In the genomic region with DNA sequence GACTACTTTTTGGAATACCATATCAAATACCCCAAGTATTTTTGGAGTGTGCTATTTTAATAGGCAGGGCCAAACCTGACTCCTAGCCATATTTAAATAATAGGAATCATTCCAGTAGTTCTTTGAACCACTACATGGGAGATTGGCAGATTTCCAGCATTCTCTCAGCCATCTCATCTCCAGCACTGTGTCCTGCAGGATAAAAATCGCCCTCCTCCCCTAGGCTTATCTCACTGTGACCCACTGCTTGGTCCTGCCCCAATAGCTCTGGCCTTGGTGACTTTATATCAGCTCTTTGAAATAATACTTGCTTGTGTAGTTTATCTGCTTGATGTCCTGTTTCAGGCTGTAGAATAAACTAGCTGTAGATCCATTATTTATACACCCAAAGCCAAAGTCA, we compare ENCODE assay signal across 21 mouse cellular contexts.
DNase-seq lines count a peak whose midpoint lies in the region; ATAC-seq and TF ChIP-seq lines count a peak whose summit lies in the region.
"Had no signal": no experiment of that assay in that cellular context is flagged by ENCODE, and none has a peak within 500 bp of the region (broad histone marks: within the 10 kb centered on the region; RNA-seq: fewer than 3 reads in every experiment).

No protein-coding gene starts in this region.

- H3K4me1 ChIP-seq in heart, embryonic 15.5 days (replicated peaks) = peaks cover 26% of the 10 kb centered on the region
- H3K4me1 ChIP-seq in liver, embryonic 14.5 days (replicated peaks; ENCODE audit: control insufficient read depth in 2 of 2, insufficient read depth in 2 of 2, low read length in 1 of 2) = no peaks in the 10 kb centered on the region
- no peaks in the 10 kb centered on the region for H3K4me1 ChIP-seq in liver, embryonic 11.5 days (replicated peaks; ENCODE audit: control insufficient read depth, insufficient read depth, low read length)
- H3K4me1 ChIP-seq in intestine, postnatal 0 days (replicated peaks; ENCODE audit: control insufficient read depth, insufficient read depth, low read length) = no peaks in the 10 kb centered on the region

- no peak overlapping the region for H3K9ac ChIP-seq in heart, embryonic 15.5 days
- no peak overlapping the region for H3K9ac ChIP-seq in liver, embryonic 14.5 days (replicated peaks)
- no peak overlapping the region for H3K9ac ChIP-seq in liver, embryonic 11.5 days (ENCODE audit: low read depth, low read length)
- H3K9ac ChIP-seq in intestine, postnatal 0 days (ENCODE audit: low read depth, low read length) = no peak overlapping the region
- H3K9ac ChIP-seq: hindbrain, embryonic 13.5 days; limb, embryonic 12.5 days had no signal

- no peaks in the 10 kb centered on the region for H3K36me3 ChIP-seq in heart, embryonic 15.5 days
- H3K36me3 ChIP-seq in liver, embryonic 14.5 days (replicated peaks; ENCODE audit: control insufficient read depth, insufficient read depth, low read depth) = no peaks in the 10 kb centered on the region
- H3K36me3 ChIP-seq in liver, embryonic 11.5 days (ENCODE audit: control insufficient read depth, insufficient read depth, low read length) = no peaks in the 10 kb centered on the region
- no peaks in the 10 kb centered on the region for H3K36me3 ChIP-seq in intestine, postnatal 0 days (ENCODE audit: control insufficient read depth, insufficient read depth)
- H3K36me3 ChIP-seq: G1E; hindbrain, embryonic 13.5 days; limb, embryonic 12.5 days; midbrain, embryonic 10.5 days had no signal

- no peak for TF ChIP-seq CTCF in liver, embryonic 14.5 days (IDR thresholded peaks at IDR 0.05; ENCODE audit: low read depth)
- TF ChIP-seq CTCF in intestine, postnatal 0 days (IDR thresholded peaks at IDR 0.05; ENCODE audit: low read depth) = no peak

- no peak; the same call in 1 of the 2 replicates for ATAC-seq in heart, embryonic 15.5 days (replicated peaks; ENCODE audit: insufficient number of reproducible peaks, insufficient read depth, low FRiP score, low read depth)
- ATAC-seq in liver, embryonic 14.5 days (ENCODE audit: insufficient read depth) = peak; percentile 41; the same call in 1 of the 2 replicates
- ATAC-seq in liver, embryonic 11.5 days (replicated peaks; ENCODE audit: low FRiP score) = no peak
- no peak for ATAC-seq in intestine, postnatal 0 days
- ATAC-seq: CD4-positive, CD25-positive, alpha-beta regulatory T cell, adult 4 months; forebrain, embryonic 14.5 days had no signal

- H3K9me3 ChIP-seq in heart, embryonic 15.5 days (replicated peaks) = no peaks in the 10 kb centered on the region
- no peaks in the 10 kb centered on the region for H3K9me3 ChIP-seq in liver, embryonic 14.5 days (ENCODE audit: control insufficient read depth, low read length)
- H3K9me3 ChIP-seq in liver, embryonic 11.5 days (ENCODE audit: control insufficient read depth, low read length) = no peaks in the 10 kb centered on the region
- no peaks in the 10 kb centered on the region for H3K9me3 ChIP-seq in intestine, postnatal 0 days (ENCODE audit: control insufficient read depth)
- H3K9me3 ChIP-seq: G1E; hindbrain, embryonic 13.5 days; limb, embryonic 12.5 days; midbrain, embryonic 10.5 days had no signal

- TF ChIP-seq EP300 in liver, embryonic 14.5 days (IDR thresholded peaks at IDR 0.05; ENCODE audit: low read depth) = no peak

- H3K27me3 ChIP-seq in heart, embryonic 15.5 days = no peaks in the 10 kb centered on the region
- no peaks in the 10 kb centered on the region for H3K27me3 ChIP-seq in liver, embryonic 14.5 days (ENCODE audit: control insufficient read depth, insufficient read depth, low read length)
- H3K27me3 ChIP-seq in liver, embryonic 11.5 days (replicated peaks; ENCODE audit: control insufficient read depth, insufficient read depth, low read length) = no peaks in the 10 kb centered on the region
- no peaks in the 10 kb centered on the region for H3K27me3 ChIP-seq in intestine, postnatal 0 days (replicated peaks; ENCODE audit: control insufficient read depth, insufficient read depth, low read length)
- H3K27me3 ChIP-seq: hindbrain, embryonic 13.5 days; limb, embryonic 12.5 days had no signal

- 21% methylated on average over 1 of the region's 1 CpGs for WGBS in heart, embryonic 15.5 days
- WGBS in liver, embryonic 14.5 days (ENCODE audit: insufficient replicate concordance) = 53% methylated on average over 1 of the region's 1 CpGs
- 48% methylated on average over 1 of the region's 1 CpGs for WGBS in liver, embryonic 11.5 days
- WGBS in intestine, postnatal 0 days = 39% methylated on average over 1 of the region's 1 CpGs

- H3K27ac ChIP-seq in heart, embryonic 15.5 days = 0 out of 2 replicates have a peak overlapping the region, but pooled peaks have one; percentile 42
- H3K27ac ChIP-seq in liver, embryonic 14.5 days = no peak overlapping the region
- no peak overlapping the region for H3K27ac ChIP-seq in liver, embryonic 11.5 days (ENCODE audit: low read depth, low read length)
- H3K27ac ChIP-seq in intestine, postnatal 0 days (ENCODE audit: low read depth, low read length) = no peak overlapping the region
- H3K27ac ChIP-seq: hindbrain, embryonic 13.5 days; limb, embryonic 12.5 days; midbrain, embryonic 10.5 days had no signal

- H3K4me3 ChIP-seq in heart, embryonic 15.5 days = no peak overlapping the region
- H3K4me3 ChIP-seq in liver, embryonic 14.5 days (ENCODE audit: insufficient read depth in 1 of 2, low read depth in 2 of 2, low read length in 2 of 2) = no peak overlapping the region
- no peak overlapping the region for H3K4me3 ChIP-seq in liver, embryonic 11.5 days (ENCODE audit: low read depth, low read length)
- H3K4me3 ChIP-seq in intestine, postnatal 0 days (ENCODE audit: low read depth, low read length) = no peak overlapping the region
- H3K4me3 ChIP-seq: erythroblast, embryonic 14.5 days; hindbrain, embryonic 13.5 days; limb, embryonic 12.5 days; midbrain, embryonic 10.5 days; myocyte had no signal

- DNase-seq in adrenal gland, adult (ENCODE audit: inconsistent age in 2 of 2, low spot score in 1 of 2) = peak; percentile 65 to 75
- DNase-seq in adrenal gland, postnatal 4 days (ENCODE audit: low spot score in 2 of 2) = no peak
- DNase-seq in heart, adult 11 months = no peak
- DNase-seq in liver, embryonic 14.5 days (ENCODE audit: low read depth in 3 of 3, low spot score in 3 of 3) = no peak
- DNase-seq in liver, embryonic 11.5 days (ENCODE audit: low spot score) = no peak
- peak; percentile 43 for DNase-seq in adrenal gland, adult 8-10 months
- DNase-seq: heart, postnatal 10 days; kidney, postnatal 25 days; layer of hippocampus, adult 9-11 months; right cerebral cortex, adult 18-20 months; thymus, adult 18-20 months had no signal

- H3K4me2 ChIP-seq in heart, embryonic 15.5 days = no peak overlapping the region
- no peak overlapping the region for H3K4me2 ChIP-seq in liver, embryonic 14.5 days (ENCODE audit: low read depth)
- H3K4me2 ChIP-seq in liver, embryonic 11.5 days = no peak overlapping the region
- no peak overlapping the region for H3K4me2 ChIP-seq in intestine, postnatal 0 days (replicated peaks; ENCODE audit: low read depth)
- H3K4me2 ChIP-seq: hindbrain, embryonic 13.5 days; limb, embryonic 12.5 days had no signal

Comparison
In these comparisons a context has a peak if more than half of its experiments do, and no peak if none do; other contexts are left out.
1. DNase-seq: peak in adrenal gland, adult (2 of 2) and adrenal gland, adult 8-10 months (single experiment); none in adrenal gland, postnatal 4 days (0 of 2), heart, adult 11 months (single experiment), liver, embryonic 14.5 days (0 of 3) and liver, embryonic 11.5 days (single experiment).